Mouse (Mus musculus): ENCODE measurements at regions not wholly inside any gene's neighbourhood (a gene's known extent, or its start where the extent isn't known, plus 50 kb on each side); places are given as distances from the start of the nearest gene placed in this dataset.

DNA sequence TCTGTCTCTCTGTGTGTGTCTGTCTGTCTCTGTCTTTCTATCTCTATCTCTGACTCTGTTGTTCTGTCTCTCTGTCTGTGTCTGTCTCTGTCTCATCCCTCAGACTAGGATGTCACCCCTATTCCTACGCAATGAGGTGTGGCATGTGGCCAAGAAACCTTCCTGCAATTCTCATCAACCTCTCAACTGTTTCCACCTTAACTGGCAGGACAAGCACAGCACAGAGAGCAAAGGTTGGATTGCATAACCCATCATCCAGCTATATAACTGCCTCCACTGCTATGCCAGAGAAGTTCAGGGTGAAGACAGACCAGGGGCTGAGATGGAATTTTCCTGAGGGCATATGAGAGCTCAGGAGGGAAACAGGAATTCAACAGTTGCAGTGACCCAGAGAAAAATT, 60.3 kb upstream of the Cdyl2 start:
- WGBS = 44% methylated on average over 1 of the region's 1 CpGs
- no peaks in the 10 kb centered on the region for H3K4me1 ChIP-seq (ENCODE audit: control insufficient read depth, insufficient read depth, low read length)
- TF ChIP-seq POLR2A (IDR thresholded peaks at IDR 0.05; ENCODE audit: borderline replicate concordance, extremely low read depth, low read depth, low read length) = no peak
- no peak for TF ChIP-seq CTCF (IDR thresholded peaks at IDR 0.05; ENCODE audit: insufficient read depth, low read length)
- H3K4me3 ChIP-seq (replicated peaks; ENCODE audit: extremely low read depth, low read depth, low read length) = no peak overlapping the region
- DNase-seq = no peak

DNA sequence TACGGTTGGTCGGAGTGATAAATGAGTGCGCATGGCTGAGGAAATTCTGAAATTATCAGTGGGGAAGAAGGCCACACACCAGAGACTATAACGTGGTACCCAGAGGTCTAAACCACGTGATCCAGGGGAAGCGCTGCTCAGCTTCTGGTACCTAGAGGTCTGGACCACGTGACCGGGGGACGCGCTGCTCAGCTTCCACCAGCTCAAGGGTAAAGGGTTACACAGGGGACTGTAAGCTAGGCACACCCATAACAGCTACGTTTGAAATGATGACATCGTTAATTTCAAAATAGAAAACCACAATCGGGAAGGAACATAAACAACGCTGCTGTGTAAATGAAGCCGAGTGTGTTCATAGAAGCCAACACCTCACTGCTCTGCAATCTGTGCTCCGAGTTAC, 57.5 kb upstream of the Cdyl2 start:
- no peak for DNase-seq
- TF ChIP-seq POLR2A (IDR thresholded peaks at IDR 0.05; ENCODE audit: borderline replicate concordance, extremely low read depth, low read depth, low read length) = no peak
- TF ChIP-seq CTCF (IDR thresholded peaks at IDR 0.05; ENCODE audit: insufficient read depth, low read length) = no peak
- no peaks in the 10 kb centered on the region for H3K4me1 ChIP-seq (ENCODE audit: control insufficient read depth, insufficient read depth, low read length)
- 66% methylated on average over 16 of the region's 16 CpGs for WGBS
- no peak overlapping the region for H3K4me3 ChIP-seq (replicated peaks; ENCODE audit: extremely low read depth, low read depth, low read length)

Data from lung, adult 2 months (tissue).